Mouse (Mus musculus): ENCODE data around the gene Ncbp1. TPM values are rescaled to one million over a fixed set of nuclear protein-coding genes. Genes with fewer than 3 reads are reported as not detected.
A peak's percentile ranks its signal among the peaks of the same experiment; 100 is the strongest.

Ncbp1 gene
- polyA plus RNA-seq, 1 experiment from 2014 or later = 85.4 TPM

- no peak for ATAC-seq (ENCODE audit: low FRiP score, low read depth)
- WGBS = 88% methylated on average over 6 of the region's 6 CpGs
- peaks cover 10% of the 10 kb centered on the region for H3K4me1 ChIP-seq
- no peak overlapping the region for H3K9ac ChIP-seq
- peaks cover 75% of the 10 kb centered on the region for H3K36me3 ChIP-seq
- no peaks in the 10 kb centered on the region for H3K27me3 ChIP-seq
- no peak overlapping the region for H3K4me2 ChIP-seq (replicated peaks)
- H3K9me3 ChIP-seq = no peaks in the 10 kb centered on the region
- no peak overlapping the region for H3K4me3 ChIP-seq
- H3K27ac ChIP-seq = no peak overlapping the region
Observed at GRCm38 (mm10) chr4:46131791-46132190, 6.6 kb upstream of the Ncbp1 start.

- peak; percentile 79 for ATAC-seq (ENCODE audit: low FRiP score, low read depth)
- H3K4me2 ChIP-seq (replicated peaks) = peak overlapping the region; percentile 89
- H3K36me3 ChIP-seq = peaks cover 26% of the 10 kb centered on the region
- H3K9ac ChIP-seq = peak overlapping the region; percentile 95
- no peaks in the 10 kb centered on the region for H3K9me3 ChIP-seq
- H3K27ac ChIP-seq = peak overlapping the region; percentile 97
- no peaks in the 10 kb centered on the region for H3K27me3 ChIP-seq
- H3K4me1 ChIP-seq = peaks cover 28% of the 10 kb centered on the region
- peak overlapping the region; percentile 96 for H3K4me3 ChIP-seq
- 8% methylated on average over 17 of the region's 17 CpGs for WGBS
Observed at GRCm38 (mm10) chr4:46137629-46138286, 655 bp upstream of the Ncbp1 start.

GRCm38 (mm10) chr4:46144323-46144722, 5.9 kb downstream of the Ncbp1 start:
- H3K9me3 ChIP-seq = no peaks in the 10 kb centered on the region
- ATAC-seq (ENCODE audit: low FRiP score, low read depth) = no peak
- no peak overlapping the region for H3K9ac ChIP-seq
- no peaks in the 10 kb centered on the region for H3K27me3 ChIP-seq
- no peak overlapping the region for H3K4me3 ChIP-seq
- H3K27ac ChIP-seq = no peak overlapping the region
- WGBS = 72% methylated on average over 3 of the region's 3 CpGs
- H3K36me3 ChIP-seq = peaks cover 34% of the 10 kb centered on the region
- H3K4me1 ChIP-seq = peaks cover 12% of the 10 kb centered on the region
- H3K4me2 ChIP-seq (replicated peaks) = no peak overlapping the region

- no peaks in the 10 kb centered on the region for H3K4me1 ChIP-seq
- H3K9me3 ChIP-seq = no peaks in the 10 kb centered on the region
- no peak for ATAC-seq (ENCODE audit: low FRiP score, low read depth)
- H3K4me2 ChIP-seq (replicated peaks) = no peak overlapping the region
- no peak overlapping the region for H3K27ac ChIP-seq
- no peak overlapping the region for H3K9ac ChIP-seq
- peaks cover 54% of the 10 kb centered on the region for H3K36me3 ChIP-seq
- no peaks in the 10 kb centered on the region for H3K27me3 ChIP-seq
- 88% methylated on average over 1 of the region's 1 CpGs for whole genome bisulfite sequencing
- no peak overlapping the region for H3K4me3 ChIP-seq
Observed at GRCm38 (mm10) chr4:46146881-46147280, 8.5 kb downstream of the Ncbp1 start.

GRCm38 (mm10) chr4:46151903-46152544, 13.6 kb downstream of the Ncbp1 start:
- Histone ChIP-seq H3K4me2 (replicated peaks) (no peak overlapping the region), H3K27ac (no peak overlapping the region), H3K9me3 (no peaks in the 10 kb centered on the region), H3K4me1 (no peaks in the 10 kb centered on the region), H3K9ac (no peak overlapping the region), H3K36me3 (peaks cover 81% of the 10 kb centered on the region), H3K4me3 (no peak overlapping the region), H3K27me3 (no peaks in the 10 kb centered on the region)
- 91% methylated on average over 12 of the region's 12 CpGs for WGBS
- ATAC-seq (ENCODE audit: low FRiP score, low read depth) = no peak

GRCm38 (mm10) chr4:46164027-46164426, 25.6 kb downstream of the Ncbp1 start:
- ATAC-seq (ENCODE audit: low FRiP score, low read depth) = no peak

GRCm38 (mm10) chr4:46165831-46166230, 27.4 kb downstream of the Ncbp1 start:
- no peak overlapping the region for H3K9ac ChIP-seq
- WGBS = 92% methylated on average over 5 of the region's 5 CpGs
- ATAC-seq (ENCODE audit: low FRiP score, low read depth) = no peak

More at GRCm38 (mm10) chr4:46164027-46164426, 25.6 kb downstream of the Ncbp1 start:
- no peak overlapping the region for H3K4me2 ChIP-seq (replicated peaks)
- no peak overlapping the region for H3K9ac ChIP-seq
- no peaks in the 10 kb centered on the region for H3K4me1 ChIP-seq
- H3K27ac ChIP-seq = no peak overlapping the region
- H3K36me3 ChIP-seq = peaks cover 89% of the 10 kb centered on the region
- WGBS = 89% methylated on average over 2 of the region's 2 CpGs
- H3K27me3 ChIP-seq = no peaks in the 10 kb centered on the region
- H3K9me3 ChIP-seq = no peaks in the 10 kb centered on the region
- H3K4me3 ChIP-seq = no peak overlapping the region

GRCm38 (mm10) chr4:46171761-46172160, 33.3 kb downstream of the Ncbp1 start:
- Histone ChIP-seq H3K27me3 (no peaks in the 10 kb centered on the region), H3K36me3 (peaks cover 97% of the 10 kb centered on the region), H3K4me1 (no peaks in the 10 kb centered on the region), H3K9me3 (no peaks in the 10 kb centered on the region), H3K4me2 (replicated peaks) (no peak overlapping the region), H3K4me3 (no peak overlapping the region), H3K9ac (no peak overlapping the region), H3K27ac (no peak overlapping the region)
- 86% methylated on average over 7 of the region's 7 CpGs for WGBS
- ATAC-seq (ENCODE audit: low FRiP score, low read depth) = no peak

More at GRCm38 (mm10) chr4:46165831-46166230, 27.4 kb downstream of the Ncbp1 start:
- no peaks in the 10 kb centered on the region for H3K9me3 ChIP-seq
- H3K27ac ChIP-seq = no peak overlapping the region
- no peaks in the 10 kb centered on the region for H3K27me3 ChIP-seq
- H3K4me3 ChIP-seq = no peak overlapping the region
- peaks cover 94% of the 10 kb centered on the region for H3K36me3 ChIP-seq
- no peaks in the 10 kb centered on the region for H3K4me1 ChIP-seq
- no peak overlapping the region for H3K4me2 ChIP-seq (replicated peaks)

- no peak overlapping the region for H3K4me2 ChIP-seq (replicated peaks)
- no peak for ATAC-seq (ENCODE audit: low FRiP score, low read depth)
- H3K4me3 ChIP-seq = no peak overlapping the region
- H3K9me3 ChIP-seq = no peaks in the 10 kb centered on the region
- no peaks in the 10 kb centered on the region for H3K27me3 ChIP-seq
- H3K9ac ChIP-seq = no peak overlapping the region
- WGBS = 76% methylated on average over 4 of the region's 4 CpGs
- H3K27ac ChIP-seq = no peak overlapping the region
- H3K4me1 ChIP-seq = peaks cover 4% of the 10 kb centered on the region; the same call in 1 of the 2 replicates
- H3K36me3 ChIP-seq = peaks cover 93% of the 10 kb centered on the region
Observed at GRCm38 (mm10) chr4:46176313-46176712, 37.9 kb downstream of the Ncbp1 start.

- peaks cover 6% of the 10 kb centered on the region; the same call in 1 of the 2 replicates for H3K4me1 ChIP-seq
- no peak overlapping the region for H3K4me3 ChIP-seq
- 76% methylated on average over 5 of the region's 5 CpGs for WGBS
- H3K36me3 ChIP-seq = peaks cover 93% of the 10 kb centered on the region
- no peaks in the 10 kb centered on the region for H3K27me3 ChIP-seq
- no peak overlapping the region for H3K4me2 ChIP-seq (replicated peaks)
- ATAC-seq (ENCODE audit: low FRiP score, low read depth) = no peak
- no peak overlapping the region for H3K27ac ChIP-seq
- no peak overlapping the region for H3K9ac ChIP-seq
- H3K9me3 ChIP-seq = no peaks in the 10 kb centered on the region
Observed at GRCm38 (mm10) chr4:46177018-46177417, 38.6 kb downstream of the Ncbp1 start.

- H3K4me3 ChIP-seq = no peak overlapping the region
- H3K36me3 ChIP-seq = peaks cover 93% of the 10 kb centered on the region
- H3K27me3 ChIP-seq = no peaks in the 10 kb centered on the region
- no peak for ATAC-seq (ENCODE audit: low FRiP score, low read depth)
- no peak overlapping the region for H3K27ac ChIP-seq
- WGBS = 81% methylated on average over 7 of the region's 7 CpGs
- no peak overlapping the region for H3K9ac ChIP-seq
- H3K9me3 ChIP-seq = no peaks in the 10 kb centered on the region
- H3K4me1 ChIP-seq = peaks cover 6% of the 10 kb centered on the region; the same call in 1 of the 2 replicates
- no peak overlapping the region for H3K4me2 ChIP-seq (replicated peaks)
Observed at GRCm38 (mm10) chr4:46177496-46177895, 39.1 kb downstream of the Ncbp1 start.

GRCm38 (mm10) chr4:46181168-46181567, 42.8 kb downstream of the Ncbp1 start:
- Histone ChIP-seq H3K4me3 (no peak overlapping the region), H3K27ac (no peak overlapping the region), H3K27me3 (no peaks in the 10 kb centered on the region), H3K4me1 (peaks cover 9% of the 10 kb centered on the region; the same call in 1 of the 2 replicates), H3K4me2 (replicated peaks) (no peak overlapping the region), H3K9me3 (no peaks in the 10 kb centered on the region), H3K36me3 (peaks cover 92% of the 10 kb centered on the region), H3K9ac (no peak overlapping the region)
- WGBS = 4% methylated on average over 6 of the region's 6 CpGs
- ATAC-seq (ENCODE audit: low FRiP score, low read depth) = no peak
